Mouse (Mus musculus): ENCODE measurements around the gene Nrm.
A peak's percentile ranks its signal among the peaks of the same experiment; 100 is the strongest.

Gene Nrm

DNA sequence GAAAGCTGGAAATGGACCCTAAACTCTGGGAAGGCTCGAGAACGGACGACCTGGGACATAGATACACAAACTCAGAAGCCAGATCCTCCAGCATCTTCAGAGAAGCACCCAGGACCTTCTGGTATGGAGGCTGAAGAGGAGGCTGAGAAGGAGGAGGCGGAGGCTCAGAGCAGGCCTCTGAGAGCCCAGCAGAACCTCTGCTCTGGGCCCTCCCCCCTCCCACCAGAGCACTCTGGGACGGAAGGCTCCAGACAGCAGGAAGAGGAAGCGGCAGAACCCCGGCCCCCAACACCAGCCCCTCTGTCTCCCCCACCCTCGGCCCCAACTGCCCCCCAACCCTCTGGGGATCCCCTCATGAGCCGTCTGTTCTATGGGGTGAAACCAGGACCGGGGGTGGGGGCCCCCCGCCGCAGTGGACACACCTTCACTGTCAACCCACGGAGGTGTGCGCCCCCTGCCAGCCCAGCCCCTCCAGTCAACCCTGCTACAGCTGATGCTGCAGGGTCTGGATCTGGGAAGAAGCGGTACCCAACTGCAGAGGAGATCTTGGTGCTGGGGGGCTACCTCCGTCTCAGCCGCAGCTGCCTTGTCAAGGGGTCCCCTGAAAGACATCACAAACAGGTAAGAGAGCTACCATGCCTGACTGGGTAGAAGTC is 7.2 kb downstream of the Nrm start:
- peak; percentile 68 for DNase-seq

DNA sequence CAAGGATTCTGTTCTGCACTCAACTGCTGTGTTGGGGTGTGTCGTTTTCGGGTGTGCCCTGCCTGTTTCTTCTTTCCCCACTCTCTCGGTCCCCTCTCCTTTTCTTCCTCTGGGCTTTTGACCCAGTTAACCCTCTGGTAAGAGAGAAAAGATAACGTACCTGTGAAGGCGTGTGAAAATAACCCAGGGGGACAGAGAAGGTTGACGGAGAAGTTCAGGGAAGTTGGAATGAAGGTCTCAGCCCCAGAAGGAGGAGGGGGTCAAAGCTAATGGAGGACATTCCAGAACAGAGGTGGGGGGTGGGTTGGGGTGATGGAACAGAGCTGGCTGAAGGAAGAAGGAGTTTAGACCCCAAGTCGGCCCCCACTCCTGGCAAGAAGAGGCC is 7.8 kb downstream of the Nrm start:
- no peak for DNase-seq

DNA sequence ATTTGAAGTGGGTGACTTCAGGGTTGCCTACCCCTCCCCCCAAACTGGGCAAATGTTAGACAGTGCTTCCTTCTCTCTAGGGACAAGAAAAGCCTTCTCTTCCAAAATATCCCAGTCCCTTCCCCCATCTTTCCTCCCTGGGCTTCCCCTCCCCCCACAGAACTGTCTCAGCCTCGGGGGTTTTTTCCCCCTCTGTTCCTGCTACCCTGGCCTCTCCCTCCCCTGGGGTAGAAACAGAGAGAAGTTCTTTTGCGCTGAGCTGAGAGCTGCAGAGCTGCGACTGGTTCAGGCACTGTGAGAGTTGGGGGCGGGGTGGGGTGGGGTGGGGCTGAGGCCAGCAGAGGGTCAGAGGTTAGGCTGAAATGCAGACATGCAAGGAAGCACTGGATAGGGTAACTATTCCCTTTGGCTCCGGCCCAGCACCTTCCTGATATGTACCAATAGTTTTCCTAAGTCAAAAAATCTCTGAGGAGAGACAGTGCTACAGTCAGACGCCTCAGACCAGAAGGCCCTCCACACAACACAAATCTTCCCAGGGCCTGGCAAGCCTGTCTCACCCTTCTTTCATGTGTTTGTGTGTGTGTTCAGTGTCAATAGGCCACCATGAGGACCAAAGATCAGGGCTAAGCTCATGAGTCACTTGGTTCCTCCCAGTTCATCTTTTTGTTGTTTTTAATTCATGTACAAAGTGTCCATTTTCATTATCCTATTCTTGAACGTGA is 8.4 kb downstream of the Nrm start:
- DNase-seq: peak; percentile 73

DNA sequence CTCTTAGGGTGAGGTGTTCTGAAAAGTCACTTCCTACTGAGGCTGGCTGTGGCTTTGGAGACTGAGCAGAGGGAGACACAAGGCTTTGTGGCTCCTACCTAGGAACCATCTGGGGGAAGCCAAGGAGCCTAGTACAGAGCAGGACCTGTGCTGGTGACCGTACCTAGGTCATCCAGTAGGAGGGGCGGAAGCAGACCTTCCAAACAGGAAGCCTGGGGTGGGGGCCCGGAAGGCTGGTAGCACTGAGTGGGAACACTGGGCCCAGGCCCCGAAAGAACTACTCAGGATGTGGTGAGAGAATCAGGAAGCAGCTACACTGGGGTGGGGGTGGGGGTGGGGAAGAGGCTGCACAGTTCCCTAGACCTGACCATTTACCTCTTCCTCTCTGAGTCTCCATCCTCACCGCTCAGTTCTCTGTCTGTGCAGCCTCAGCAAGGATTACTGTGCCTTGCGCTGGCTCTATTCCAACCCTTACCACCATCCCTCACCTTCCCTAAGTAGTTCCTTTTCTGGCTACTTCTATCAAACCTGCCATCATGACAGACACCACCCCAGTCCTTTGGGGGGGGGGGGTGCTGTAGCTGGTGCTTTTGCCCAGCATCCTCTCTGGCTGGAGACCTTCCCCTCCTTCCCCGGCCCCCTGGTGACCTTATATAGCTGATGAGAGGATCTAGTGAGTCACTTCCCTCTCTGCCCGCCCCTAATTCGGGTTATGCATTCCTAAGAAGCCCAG is 9.2 kb downstream of the Nrm start:
- peak; percentile 91 for DNase-seq

DNA sequence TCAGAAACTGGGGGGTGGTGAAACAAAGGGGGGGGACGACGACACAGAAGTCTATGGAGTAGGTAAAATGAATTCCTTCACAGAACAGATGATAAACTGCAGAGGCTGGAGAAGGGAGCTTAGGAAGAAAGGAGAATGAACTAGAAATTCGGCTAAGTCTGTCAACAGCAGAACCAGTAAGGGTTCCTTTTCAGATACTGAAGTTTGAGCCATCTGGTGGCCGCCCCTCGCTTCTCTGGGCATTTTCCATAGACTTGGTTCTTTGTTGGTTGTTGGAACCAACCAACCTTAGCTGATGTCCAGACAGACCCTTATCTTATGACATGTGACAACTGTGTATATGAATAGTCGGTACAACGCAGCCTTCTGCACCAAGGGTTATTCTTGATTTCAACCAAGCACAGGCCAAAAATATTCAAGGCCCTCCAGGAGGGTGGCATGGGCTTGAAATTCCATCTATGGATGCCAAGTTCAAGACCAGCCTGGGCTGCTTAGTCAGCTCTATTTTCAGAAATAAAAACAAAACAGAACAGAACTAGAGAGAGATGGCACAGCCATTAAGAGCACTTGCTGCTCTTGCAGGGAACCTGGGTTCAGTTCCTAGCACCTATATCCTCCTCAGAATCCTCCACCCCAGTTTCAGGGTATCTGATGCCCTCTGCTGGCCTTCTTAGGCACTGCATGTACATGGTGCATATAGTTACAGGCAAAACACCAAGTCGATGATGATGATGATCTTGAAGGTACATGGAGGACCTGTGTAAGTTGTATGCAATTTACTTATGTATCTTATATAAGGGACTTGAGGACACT is 10.0 kb downstream of the Nrm start:
- peak; percentile 59 for DNase-seq

DNA sequence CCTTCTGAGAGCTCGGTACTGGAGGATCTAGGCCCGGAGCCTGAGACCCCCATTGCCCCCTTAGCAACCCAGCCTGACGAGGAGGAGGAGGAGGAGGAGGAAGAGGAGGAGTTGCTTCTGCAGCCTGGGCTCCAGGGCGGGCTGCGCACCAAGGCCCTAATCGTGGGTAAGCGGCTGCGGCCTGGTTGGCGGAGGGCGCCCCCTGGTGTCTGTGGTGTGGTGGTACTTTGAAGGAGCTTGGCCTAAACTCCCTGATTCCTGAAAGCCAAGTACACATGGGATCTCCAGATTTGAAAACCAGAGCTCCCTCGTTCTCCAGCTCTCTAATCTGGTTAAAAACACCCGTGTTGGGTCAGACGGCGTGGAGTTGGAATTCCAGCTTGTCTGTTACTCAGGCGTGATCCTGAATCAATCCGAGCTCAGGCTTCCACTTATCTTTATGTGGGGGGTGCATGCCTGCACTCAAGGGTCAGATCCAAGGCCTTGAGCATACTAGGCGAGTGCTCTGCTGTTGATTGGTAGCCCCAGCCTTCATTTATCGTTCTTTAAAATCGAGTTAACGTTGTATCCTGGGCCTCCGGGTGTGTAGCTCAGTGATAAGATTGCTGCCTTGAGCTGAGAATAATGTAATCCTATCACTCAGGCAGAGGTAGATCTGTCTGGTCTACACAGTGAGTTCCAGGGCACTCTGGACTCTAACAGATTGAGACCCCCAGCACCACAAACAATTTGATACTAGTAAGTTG is 12.8 kb downstream of the Nrm start:
- DNase-seq: peak; percentile 90

DNA sequence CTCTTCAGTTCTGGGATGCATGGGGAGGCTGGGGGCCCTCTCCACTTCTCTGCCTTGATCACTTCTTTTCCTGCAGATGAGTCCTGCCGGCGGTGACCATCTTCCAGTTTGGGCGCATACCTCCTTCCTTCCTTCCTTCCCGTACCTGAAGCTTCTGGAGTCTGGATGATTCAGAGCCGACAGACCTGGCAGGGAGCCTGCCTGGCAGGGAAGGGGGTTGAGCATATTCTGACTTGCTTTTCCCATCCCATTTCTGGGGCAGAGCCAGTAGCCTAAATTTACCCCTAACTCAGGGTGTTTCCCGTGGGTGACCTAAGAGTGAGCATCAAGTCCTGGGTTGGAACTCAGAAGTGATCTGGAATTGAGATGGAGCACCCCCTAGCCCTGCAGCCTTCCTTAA is 13.6 kb downstream of the Nrm start:
- no peak for DNase-seq

DNA sequence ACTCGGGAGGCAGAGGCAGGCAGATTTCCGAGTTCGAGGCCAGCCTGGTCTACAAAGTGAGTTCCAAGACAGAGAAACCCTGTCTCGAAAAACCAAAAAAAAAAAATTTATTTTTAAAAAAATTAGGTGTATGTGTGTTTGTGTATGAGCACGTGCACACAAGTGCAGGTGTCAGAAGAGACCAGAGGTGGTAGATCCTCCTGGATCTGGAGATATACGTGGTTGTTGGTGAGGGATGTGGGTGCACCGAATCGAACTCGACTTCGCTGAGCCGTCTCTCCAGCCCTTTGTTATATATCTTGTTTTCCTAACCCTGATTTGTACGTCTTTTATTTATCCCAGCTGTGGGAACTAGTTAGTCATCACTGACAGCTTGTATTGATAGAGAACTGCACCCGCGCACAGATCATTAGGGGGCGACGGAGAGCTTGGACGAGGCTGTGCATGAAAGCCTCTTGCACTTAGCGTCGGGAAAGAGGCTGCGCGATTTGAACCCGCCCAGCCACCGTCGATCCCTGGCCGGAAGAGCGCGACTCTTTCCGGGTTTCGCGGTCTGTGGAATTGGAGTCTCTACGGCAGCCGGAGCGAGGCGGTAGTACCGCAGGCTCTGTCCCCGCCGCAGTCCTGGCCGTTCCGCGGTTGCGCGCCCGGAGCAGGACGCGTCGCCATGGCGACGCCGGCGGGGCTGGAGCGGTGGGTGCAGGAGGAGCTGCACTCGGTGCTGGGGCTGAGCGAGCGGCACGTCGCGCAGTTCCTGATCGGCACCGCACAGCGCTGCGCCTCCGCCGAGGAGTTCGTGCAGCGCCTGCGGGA is 18.3 kb downstream of the Nrm start, which contains the start of gene Dhx16:
TSS of gene Dhx16 (plus strand) at position 575 of the 813 bp plus-strand sequence.
- peak; percentile 98 for DNase-seq

DNA sequence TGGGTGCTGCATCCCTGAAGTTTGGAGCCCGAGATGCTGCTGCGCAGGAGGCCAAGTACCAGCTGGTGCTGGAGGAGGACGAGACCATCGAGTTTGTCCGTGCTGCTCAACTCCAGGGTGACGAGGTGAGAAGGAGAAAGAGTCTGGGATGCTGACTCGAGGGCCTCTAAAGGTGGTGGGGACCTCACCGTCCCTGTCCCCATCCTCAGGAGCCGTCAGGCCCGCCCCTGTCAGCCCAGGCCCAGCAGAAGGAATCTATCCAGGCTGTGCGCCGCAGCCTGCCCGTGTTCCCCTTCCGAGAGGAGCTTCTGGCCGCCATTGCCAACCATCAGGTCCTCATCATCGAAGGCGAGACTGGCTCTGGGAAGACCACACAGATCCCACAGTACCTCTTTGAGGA is 21.8 kb downstream of the Nrm start:
- DNase-seq: no peak

DNA sequence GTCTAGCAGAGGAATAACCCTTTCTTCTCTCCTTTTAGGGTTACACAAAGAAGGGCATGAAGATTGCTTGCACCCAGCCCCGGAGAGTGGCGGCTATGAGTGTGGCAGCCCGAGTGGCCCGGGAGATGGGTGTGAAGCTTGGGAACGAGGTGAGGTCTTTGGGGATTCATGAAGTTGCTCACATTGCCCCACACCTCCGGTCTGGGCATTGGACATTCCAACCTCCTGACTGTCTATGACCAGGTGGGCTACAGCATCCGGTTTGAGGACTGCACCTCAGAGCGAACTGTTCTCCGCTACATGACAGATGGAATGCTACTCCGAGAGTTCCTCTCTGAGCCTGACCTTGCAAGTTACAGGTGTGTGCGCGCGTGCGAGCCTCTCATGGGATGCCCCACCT is 22.7 kb downstream of the Nrm start:
- DNase-seq: no peak

DNA sequence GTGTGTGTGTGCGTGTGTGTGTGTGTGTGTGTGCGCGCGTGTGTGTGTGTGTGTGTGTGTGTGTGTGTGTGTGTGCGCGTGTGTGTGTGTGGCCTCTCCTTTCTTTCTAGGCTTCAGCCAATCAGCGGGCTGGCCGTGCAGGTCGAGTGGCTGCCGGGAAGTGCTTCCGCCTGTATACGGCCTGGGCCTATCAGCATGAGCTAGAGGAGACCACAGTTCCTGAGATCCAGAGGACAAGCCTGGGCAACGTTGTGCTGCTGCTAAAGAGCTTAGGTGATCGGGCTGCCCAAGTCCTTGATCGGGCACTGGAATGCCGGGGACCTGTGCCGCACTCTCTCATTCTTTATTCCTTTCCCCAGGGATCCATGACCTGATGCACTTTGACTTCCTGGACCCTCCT is 26.6 kb downstream of the Nrm start:
- no peak for DNase-seq

DNA sequence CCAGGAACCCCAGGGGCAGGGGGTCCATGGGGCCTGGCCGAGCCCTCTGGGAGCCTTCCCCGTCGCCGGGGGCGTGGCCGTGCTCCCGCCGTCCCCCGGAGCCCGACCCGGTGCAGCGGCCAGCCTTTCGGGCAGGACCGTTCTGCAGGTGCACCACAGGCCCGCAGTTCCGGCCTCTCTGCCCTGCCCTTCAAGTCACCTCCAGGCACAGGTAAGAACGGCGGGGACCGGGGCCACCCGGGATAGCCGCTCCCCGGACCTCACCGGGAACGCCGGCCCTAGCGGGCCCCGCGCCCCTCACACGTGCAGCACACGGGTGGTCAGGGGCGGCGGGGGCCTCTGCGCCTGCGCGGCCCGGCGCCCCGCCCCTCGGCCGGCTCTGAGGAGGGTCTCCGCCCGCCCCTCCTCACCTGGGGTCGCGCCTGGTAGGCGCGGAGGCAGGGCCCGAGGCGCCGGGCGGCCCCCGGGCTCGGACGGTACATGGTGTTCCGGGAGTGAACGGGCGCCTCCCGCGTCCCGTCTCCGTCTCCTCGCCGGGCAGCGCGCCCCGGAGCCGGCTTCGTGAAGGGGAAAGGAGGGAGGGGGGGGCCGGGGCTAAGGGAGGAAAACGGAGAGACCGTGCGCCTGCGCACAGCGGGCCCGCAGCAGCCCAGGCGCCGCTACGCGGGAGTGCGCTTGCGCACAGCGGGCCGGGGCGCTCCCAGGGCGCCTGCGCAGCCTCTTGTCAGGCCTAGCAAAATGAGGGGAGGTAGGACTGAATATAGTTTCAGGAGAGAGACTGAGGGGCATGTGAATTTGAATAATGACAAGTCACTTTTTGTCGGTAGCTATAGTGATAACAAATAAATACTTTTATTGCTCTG is 35.9 kb downstream of the Nrm start, which contains the start of gene 2310061I04Rik:
TSS of gene 2310061I04Rik (minus strand) at position 651 of the 863 bp plus-strand sequence.
- peak; percentile 92 for DNase-seq

DNA sequence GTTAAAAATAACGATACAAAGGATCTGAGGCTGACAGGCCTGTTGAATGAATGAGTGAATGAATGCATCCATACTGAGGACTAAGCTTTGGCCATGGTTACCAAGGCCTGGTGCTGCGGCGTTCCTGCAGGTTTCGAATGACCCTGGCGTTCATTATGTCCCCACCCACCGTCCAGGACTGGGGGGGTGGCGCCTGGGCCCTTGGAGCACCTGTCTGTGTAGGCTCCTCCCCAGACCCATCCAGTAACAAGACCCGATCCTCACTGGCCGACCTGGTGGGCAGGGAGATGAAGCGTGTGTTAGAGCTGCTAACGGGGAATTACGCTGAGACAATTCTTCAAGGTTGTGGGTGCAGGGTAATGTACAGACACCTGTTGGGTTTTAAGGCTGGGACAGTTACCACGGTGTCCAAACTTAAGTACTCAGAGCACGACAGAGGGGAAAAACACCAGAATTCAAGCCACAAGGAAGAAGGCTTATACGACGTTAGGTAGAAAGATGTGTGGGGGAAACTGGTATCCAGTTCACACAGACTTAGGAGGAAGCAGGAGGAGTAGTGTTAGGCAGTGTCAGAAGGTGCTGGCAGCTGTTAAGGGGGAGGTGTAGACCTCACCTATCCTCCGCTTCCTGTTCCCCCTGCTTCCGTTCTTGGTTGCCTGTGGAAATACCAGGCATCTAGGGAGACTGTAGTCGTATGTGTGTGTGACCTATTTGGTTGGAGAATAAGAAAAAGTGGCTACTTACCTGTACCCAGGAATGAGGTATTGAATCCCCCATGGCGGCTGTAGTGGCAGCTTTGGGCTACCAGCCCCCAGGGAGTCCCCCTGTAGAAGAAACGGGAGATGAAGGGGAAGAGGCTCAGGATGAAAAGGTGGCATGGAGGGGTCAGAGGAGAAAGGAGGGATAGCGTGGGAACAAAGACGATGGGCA is 36.8 kb downstream of the Nrm start:
- no peak for DNase-seq

DNA sequence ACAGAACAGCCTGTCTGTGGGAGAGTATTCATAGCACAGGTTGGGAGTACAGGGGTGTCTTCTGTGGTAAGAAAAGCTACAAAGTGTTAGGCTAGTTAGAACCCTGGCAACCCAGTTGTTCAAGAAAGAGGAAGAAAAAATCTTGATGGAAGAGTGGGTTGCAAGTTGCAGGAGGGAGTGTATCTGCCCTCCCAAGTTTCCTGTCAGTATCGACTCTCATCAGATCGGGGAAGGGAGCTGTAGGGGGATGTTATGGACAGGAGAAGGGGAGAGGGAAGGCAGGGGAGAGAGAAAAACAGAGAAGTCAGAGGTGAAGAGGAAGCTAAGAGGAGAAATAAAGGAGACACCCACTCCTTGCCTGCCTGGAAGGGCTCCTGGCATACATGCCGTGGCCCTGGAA is 39.5 kb downstream of the Nrm start:
- no peak for DNase-seq

DNA sequence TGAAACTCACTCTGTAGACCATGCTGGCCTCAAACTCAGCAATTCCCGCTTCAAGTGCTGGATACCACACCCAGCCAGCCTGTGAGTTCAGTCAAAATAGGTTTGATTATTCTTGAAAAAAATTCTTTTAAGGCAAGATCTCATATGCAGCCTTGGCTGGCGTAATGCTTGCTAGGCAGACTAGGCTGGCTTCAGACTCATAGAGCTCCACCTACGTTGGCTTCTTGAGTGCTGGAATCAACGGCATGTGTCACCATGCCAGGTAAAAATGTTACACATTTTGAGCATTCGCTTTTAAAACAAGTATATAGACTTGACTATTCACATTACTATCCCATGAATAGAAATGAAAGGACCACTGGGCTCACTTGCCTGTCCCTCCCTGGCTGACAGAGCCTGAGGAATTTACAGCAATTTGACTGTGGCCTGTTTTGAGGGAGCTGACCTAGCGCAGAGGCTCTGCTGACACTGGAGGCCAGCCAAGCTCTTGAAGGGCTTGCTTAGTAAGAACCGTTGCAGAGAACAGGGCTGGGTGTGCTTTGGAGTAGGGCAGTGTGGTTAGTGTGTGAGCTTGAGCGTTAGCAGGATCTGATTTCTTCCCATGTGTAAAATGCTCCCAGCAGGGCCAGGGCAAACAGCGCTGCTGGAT is 42.3 kb downstream of the Nrm start:
- DNase-seq: peak; percentile 88

DNA sequence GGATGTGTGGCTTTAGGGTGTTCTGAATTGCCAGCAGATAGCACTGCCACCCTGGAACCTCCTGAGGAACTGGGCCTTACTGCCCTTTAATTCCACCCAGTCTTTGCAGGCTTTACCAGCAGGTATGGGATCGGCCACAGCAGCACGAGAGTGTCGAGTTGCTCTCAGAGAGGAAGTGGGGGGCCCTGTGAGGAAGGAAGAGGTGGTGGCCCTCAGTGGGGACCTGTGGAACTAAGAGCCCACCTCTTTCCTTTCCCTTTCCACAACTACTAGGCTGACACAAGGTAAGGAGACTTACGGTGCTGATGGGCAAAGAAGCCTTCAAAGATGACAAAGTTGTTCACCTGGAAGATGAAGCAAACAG is 42.9 kb downstream of the Nrm start:
- DNase-seq: no peak

DNA sequence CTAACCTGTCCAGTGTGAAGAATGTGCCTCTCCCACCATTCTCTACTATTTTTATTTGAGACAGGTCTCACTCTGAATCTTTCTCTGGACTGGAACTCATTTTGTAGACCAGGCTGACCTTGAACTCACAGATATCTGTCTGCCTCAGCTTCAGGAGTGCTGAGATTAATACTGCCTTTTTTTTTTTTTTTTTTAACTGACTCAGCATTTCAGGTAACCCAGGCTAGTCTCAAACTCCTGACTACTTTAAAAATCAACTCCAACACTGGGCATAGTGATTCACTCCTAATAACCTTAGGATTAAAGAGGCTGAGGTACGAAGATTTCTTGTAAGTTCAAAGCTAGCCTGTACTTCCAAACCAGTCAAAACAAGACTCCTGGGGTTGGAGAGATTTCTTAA is 44.5 kb downstream of the Nrm start:
- DNase-seq: no peak

DNA sequence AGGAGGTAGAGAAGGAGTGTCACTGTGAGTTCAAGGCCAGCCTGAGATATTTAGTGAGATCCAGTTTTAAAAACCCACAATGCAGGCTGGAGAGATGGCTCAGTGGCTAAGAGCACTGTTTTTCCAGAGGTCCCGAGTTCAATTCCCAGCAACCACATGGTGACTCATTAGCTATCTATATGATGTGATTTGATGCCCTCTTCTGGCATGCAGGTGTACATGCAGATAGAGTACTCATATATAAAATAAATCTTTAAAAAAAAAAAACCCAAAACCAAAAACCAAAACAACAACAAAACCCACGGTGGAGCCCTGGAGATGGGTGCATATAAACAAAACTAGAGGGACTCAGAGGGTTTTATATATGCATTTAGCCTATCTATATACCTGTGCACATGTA is 46.5 kb downstream of the Nrm start:
- peak; percentile 32 for DNase-seq

Data from lung, postnatal 36 days (tissue).